Mouse (Mus musculus) MN1 (cell line): ENCODE measurements around the gene Acsm5.
"Not testable (repeated sequence)": the region's sequence is repeated elsewhere in the genome, so short reads cannot be mapped to it uniquely, and the experiment has no call there.

Experiments
- DNase-seq: peaks from one replicate; pipeline ENCODE4 v3.0.0-alpha.2; 2016; ENCODE audit warnings: low spot score

Gene Acsm5

DNA sequence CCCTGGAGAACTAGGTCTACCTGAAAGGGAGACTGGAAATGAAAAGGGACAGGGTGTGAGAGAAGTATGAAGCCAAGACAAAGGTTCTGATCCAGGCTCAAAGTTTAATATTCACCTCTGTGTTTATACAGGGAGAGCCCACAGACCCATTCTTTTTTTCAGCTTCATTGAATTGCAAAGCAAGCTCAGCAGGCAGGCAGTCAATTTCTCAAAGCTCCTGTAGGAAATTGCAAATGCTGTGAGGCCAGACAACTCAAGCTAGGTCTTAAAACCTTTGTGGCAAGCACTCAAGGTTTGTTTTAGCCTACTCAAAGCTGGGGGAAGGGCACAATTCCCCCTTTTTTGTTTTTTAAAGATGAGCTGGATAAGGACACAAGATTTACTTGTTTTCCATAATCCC, 26.3 kb downstream of the Acsm5 start:
- no peak for DNase-seq

DNA sequence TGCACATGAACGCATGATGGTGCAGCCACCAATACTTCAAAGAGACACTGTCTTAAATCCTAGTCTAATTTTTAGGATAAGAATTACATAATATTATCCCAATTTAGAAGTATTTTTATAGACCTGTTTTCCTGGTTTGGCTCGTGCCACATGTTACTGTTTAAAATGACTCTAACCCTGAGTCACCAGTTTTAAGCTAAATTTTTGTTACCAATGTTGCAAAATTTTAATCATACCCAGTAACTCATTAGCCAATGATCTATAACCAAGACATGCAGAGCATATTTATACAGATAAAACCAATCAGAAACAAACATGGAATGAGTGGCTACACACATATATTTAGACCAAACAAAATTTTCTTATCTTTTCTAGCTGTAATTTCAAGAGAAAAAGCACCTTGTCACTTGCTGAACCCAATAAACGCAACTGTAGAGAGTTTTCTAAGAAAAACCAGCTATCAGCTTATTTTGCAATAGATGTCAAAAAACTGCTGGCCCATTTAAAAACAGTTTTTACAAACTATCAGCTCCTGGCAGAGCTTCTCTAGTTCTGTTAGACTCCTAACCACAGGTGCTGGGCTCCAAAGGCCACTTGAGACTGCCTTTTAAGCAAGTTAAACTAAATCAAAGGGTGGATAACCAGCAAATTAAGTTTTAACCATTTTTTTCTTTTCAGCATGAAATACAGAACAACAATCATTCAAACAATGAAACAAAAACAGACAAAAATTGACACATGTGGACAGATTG, 31.4 kb downstream of the Acsm5 start:
- DNase-seq: no peak

DNA sequence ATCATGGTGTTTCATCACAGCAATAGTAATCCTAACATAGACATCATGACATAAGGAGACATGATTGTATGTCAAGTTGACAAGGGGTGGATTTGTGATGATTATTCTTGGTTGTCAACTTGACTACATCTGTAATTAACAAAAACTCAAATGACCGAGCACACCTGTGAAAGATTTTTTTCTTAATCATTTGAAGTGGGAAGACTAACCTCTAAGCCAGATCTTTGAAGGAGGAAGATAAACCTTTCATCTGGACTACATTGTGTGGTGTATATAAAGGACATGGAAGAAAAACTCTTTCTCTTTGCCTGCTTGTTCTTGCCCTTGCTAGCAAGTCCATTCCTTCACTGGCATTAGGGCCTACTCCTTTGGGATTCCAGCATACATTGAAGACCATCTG, 34.8 kb downstream of the Acsm5 start, which contains the start of gene Acsm2:
Acsm2 (plus strand) TSS at position 301 of the 400 bp plus-strand sequence.
- DNase-seq: no peak

DNA sequence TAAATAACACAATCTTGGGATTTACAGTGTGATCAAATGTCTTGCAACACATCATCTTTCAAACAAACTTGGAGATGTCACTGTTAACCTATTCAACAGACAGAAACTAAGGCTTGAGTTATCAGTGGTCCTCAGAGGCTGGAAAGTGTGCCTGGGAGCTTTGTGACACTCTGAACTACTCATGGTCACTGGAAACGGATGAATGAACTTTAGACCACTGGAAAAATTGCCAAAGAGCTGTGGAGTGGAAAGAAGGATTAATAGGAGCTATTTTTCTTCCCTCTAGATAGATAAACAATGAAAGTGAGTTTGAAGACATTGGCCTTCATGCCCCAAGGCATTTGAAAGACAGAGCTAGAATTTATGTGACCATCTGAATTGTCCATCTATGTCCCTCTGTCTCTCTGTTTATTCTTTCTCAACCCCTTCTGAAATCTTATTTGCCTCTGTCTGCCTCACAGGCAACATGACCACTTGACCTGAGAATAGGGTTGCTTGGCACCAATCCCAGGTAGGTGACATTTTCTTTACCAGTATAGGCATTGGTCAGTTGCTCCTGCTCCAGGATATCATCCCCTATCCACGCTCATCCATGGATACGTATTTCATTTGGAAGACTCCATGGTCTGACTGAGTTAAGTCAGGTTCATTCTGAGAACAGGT, 40.7 kb downstream of the Acsm5 start:
- no peak for DNase-seq

DNA sequence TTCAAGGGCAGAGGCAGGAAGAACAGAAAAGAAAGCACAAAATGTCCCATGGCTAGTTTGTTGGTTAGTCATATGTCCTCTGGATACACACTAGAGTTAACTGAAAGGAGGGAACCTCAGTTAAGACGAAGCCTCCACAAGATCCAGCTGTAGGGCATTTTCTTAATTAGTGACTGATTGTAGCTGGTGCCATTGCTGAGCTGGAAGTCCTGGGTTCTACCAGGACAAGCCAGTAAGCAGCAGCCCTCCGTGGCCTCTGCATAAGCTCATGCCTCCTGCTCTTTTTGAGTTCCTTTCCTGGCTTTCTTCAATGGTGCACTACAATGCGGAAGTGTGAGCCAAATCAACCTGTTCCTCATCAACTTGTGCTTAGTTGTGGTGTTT, 41.2 kb downstream of the Acsm5 start:
- DNase-seq: no peak

DNA sequence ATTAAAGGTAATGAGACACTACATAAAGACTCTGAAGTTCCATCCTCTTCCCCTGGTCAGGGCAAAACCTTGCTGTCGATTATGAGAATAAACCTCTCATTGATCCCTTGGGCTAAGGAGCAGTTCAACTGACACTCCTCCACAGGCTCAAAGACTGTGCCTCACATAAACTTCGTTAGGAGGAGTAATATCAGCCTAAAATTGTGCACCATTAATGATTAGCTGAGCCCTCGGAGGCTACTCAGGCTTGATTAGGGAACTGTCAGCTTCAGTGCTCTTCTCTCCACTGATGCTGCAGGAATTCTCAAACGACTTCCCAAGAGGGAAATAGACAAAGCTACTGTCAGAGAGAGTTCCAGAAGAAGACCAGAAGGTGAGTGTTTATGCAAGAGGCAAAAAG, 42.2 kb downstream of the Acsm5 start:
- DNase-seq: no peak

DNA sequence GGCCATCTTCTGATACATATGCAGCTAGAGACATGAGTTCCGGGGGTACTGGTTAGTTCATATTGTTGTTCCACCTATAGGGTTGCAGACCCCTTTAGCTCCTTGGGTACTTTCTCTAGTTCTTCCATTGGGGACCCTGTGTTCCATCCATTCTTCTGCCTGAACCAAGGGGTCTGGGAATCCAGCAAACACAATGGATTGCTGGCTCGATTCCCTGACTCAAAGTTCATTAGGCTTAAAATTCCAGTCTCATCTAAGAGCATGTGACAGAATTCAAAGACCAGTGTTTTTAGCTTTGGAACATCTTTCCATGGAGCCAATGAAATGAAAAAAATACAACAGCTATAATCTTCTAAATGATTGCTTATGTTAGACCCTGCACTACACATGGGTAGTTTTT, 43.2 kb downstream of the Acsm5 start:
- DNase-seq: not testable (repeated sequence)

DNA sequence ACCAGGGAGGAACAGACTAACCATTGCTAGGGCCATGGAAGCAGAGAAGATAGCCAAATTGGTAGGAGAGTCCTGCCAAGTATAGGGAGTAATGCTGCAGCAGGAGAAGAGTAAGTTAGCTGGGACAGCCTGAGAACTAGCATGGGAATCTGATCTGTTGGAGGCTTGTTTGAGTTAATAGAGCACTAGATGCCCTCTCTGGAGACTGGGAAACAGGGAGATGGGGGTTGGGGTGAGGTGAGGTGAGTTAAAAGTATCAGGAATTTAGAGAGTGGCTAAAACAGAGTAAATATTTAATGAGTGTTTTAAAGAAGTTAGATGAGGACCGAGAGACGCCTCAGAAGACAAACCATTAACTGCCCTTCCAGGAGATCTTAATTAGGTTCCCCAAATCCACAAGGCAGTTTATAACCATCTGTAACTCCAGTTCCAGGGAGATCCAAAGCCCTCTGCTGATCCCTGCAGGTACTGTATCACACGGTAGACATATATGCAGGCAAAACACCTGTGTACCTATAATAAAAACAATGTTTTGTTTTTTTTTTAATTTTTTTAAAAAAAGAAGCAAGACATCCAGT, 75.4 kb downstream of the Acsm5 start:
- no peak for DNase-seq
